Mouse (Mus musculus) stomach, postnatal 0 days (tissue): ENCODE data around the gene Ddc. TPM values are rescaled to one million over a fixed set of nuclear protein-coding genes. Genes with fewer than 3 reads are reported as not detected.

Source experiments
- ATAC-seq: fragments of 200-750 bp; cut with Nextera tagmentation; 2 replicates; pipeline ENCODE4 v1.8.0; 2017; ENCODE audit not compliant: low FRiP score, low TSS enrichment
- DNase-seq: peaks from one replicate; pipeline ENCODE4 v3.0.0-alpha.2; 2016; ENCODE audit warnings: low spot score
- H3K27ac ChIP-seq: fragments of 300-500 bp; sonication (generic); replicated peaks from 2 replicates; pipeline ENCODE4 v1.5.1; 2014; ENCODE audit warnings: mild to moderate bottlenecking, control low read depth
- H3K27me3 ChIP-seq: fragments of 300-500 bp; sonication (generic); 2 replicates; pipeline ENCODE4 v1.6.1; 2014; ENCODE audit warnings: low read length; ENCODE audit not compliant: control insufficient read depth, insufficient read depth
- H3K36me3 ChIP-seq: fragments of 300-500 bp; sonication (generic); 2 replicates; pipeline ENCODE4 v1.6.1; 2014; ENCODE audit warnings: low read length, mixed read lengths; ENCODE audit not compliant: control insufficient read depth, insufficient read depth
- H3K4me1 ChIP-seq: fragments of 300-500 bp; sonication (generic); replicated peaks from 2 replicates; pipeline ENCODE4 v1.6.1; 2014; ENCODE audit warnings: antibody characterized with exemption; ENCODE audit not compliant: control insufficient read depth, insufficient read depth
- H3K4me2 ChIP-seq: fragments of 300-500 bp; sonication (generic); replicated peaks from 2 replicates; pipeline ENCODE4 v1.6.1; 2014; ENCODE audit warnings: low read depth, mild to moderate bottlenecking, control low read depth, moderate library complexity
- H3K4me3 ChIP-seq: fragments of 300-500 bp; sonication (generic); 2 replicates; pipeline ENCODE4 v1.5.1; 2014; ENCODE audit warnings: low read depth, low read length, control low read depth
- H3K9ac ChIP-seq: fragments of 300-500 bp; sonication (generic); 2 replicates; pipeline ENCODE4 v1.6.1; 2014; ENCODE audit warnings: mild to moderate bottlenecking, low read length, control low read depth, mixed read lengths
- H3K9me3 ChIP-seq: fragments of 300-500 bp; sonication (generic); 2 replicates; pipeline ENCODE4 v1.6.1; 2016; ENCODE audit warnings: low read length; ENCODE audit not compliant: control insufficient read depth
- CTCF ChIP-seq: IDR thresholded peaks from 2 replicates; pipeline ENCODE4 v1.5.1; 2016; ENCODE audit warnings: antibody characterized with exemption, low read depth, mild to moderate bottlenecking, moderate library complexity
- EP300 ChIP-seq: optimal IDR thresholded peaks from 2 replicates; pipeline ENCODE3; 2016; ENCODE audit warnings: antibody characterized with exemption
- WGBS: fragments of 180-500 bp; shearing (Covaris S2); extraction: QIAGEN DNeasy Blood & Tissue Kit; methylation state at CpG from one replicate; pipeline ENCODE4 v1.1.7; 2014; 5-methylcytosine and 5-hydroxymethylcytosine counted together
- polyA plus RNA-seq: library from polyadenylated mRNA; unstranded; fragments of >200 nt; fragmentation: Nextera tagmentation; extraction: Ambion mirVana; gene quantifications from 2 replicates; pipeline ENCODE4 v1.2.1, GENCODE M21; 2015

The Ddc gene
- polyA plus RNA-seq, 1 experiment from 2014 or later = 24.1 TPM

DNA sequence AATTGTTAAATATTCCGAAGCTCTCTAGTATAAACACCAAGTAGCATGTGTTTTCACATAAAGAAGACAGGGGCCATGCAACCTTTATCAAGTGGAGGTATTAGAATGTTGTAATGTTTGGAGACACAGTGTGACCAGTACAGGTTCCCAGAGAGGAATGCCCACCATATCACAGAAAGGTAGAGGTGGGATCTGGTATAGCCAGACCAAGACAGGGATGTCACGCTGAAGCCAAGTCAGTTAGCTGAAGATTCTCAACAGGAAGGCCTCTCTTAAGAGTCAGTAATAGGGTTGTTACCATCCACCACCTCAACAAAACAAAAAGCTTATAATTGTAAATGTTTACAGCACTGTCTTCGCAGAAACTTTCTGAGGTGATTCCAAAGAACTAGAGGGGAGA lies 127.3 kb downstream of the Ddc start:
- Histone ChIP-seq H3K36me3 (no peaks in the 10 kb centered on the region), H3K4me1 (no peaks in the 10 kb centered on the region), H3K4me2 (no peak overlapping the region), H3K27ac (no peak overlapping the region), H3K9me3 (no peaks in the 10 kb centered on the region), H3K4me3 (no peak overlapping the region), H3K9ac (no peak overlapping the region), H3K27me3 (no peaks in the 10 kb centered on the region)
- WGBS = 81% methylated on average over 3 of the region's 3 CpGs
- no peak for TF ChIP-seq CTCF
- TF ChIP-seq EP300 = no peak
- DNase-seq (no peak), ATAC-seq (no peak)

DNA sequence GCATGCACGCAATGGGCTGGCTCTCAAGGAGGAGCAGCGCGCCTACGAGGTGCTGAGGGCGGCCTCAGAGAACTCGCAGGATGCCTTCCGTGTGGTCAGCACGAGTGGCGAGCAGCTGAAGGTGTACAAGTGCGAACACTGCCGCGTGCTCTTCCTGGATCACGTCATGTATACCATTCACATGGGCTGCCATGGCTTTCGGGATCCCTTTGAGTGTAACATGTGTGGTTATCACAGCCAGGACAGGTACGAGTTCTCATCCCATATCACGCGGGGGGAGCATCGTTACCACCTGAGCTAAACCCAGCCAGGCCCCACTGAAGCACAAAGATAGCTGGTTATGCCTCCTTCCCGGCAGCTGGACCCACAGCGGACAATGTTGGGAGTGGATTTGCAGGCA lies 128.7 kb downstream of the Ddc start:
- Histone ChIP-seq H3K4me3 (no peak overlapping the region), H3K9me3 (no peaks in the 10 kb centered on the region), H3K27me3 (no peaks in the 10 kb centered on the region), H3K36me3 (no peaks in the 10 kb centered on the region), H3K9ac (no peak overlapping the region), H3K4me1 (no peaks in the 10 kb centered on the region), H3K4me2 (no peak overlapping the region), H3K27ac (no peak overlapping the region)
- TF ChIP-seq CTCF = no peak
- TF ChIP-seq EP300 = no peak
- ATAC-seq (no peak), DNase-seq (no peak)
- 92% methylated on average over 20 of the region's 20 CpGs for WGBS

DNA sequence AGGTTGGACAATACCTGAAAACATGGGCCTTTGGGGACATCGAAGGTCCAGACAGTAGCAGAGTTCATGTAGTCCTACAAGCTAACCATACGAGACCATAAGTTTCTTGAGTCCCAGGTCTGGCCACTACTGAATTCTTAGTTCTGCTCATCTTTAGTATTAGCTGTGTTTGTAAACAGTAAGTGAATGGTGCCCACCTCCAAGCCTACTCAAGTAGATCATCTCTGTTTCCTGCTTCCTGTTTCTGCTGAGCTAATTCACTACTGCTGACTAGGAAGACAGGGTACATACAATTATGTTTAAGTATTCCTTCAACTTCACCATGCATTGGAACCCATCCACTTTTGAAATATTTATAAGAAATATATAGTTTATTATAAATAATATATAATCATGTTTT lies 129.9 kb downstream of the Ddc start:
- no peak for DNase-seq
- H3K4me3 ChIP-seq = no peak overlapping the region
- no peak overlapping the region for H3K4me2 ChIP-seq
- TF ChIP-seq EP300 (no peak), CTCF (no peak)
- H3K4me1 ChIP-seq = no peaks in the 10 kb centered on the region
- no peaks in the 10 kb centered on the region for H3K36me3 ChIP-seq
- H3K9me3 ChIP-seq = no peaks in the 10 kb centered on the region
- WGBS = 90% methylated on average over 2 of the region's 2 CpGs
- H3K27ac ChIP-seq = no peak overlapping the region
- no peaks in the 10 kb centered on the region for H3K27me3 ChIP-seq
- ATAC-seq = no peak
- no peak overlapping the region for H3K9ac ChIP-seq

DNA sequence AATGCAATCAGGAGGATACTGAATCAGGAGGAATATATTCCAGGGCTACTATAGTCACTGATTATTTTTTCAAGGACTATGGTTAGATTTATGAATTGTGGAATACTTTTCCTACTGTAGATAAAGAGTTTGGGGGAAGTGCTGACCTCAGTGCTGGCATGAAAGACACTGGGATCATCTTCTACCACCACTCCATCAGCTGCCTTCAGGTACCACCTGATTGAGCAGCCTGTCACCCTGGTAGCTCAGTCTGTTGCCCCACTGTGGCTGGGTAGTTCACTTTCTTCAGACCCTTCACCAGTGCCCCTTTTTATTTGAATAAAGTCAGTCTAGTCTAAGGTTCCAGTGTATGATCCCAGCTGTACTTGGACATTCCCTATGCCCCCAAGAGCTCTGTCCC lies 131.2 kb downstream of the Ddc start:
- H3K4me2 ChIP-seq = no peak overlapping the region
- no peak overlapping the region for H3K9ac ChIP-seq
- DNase-seq = no peak
- no peaks in the 10 kb centered on the region for H3K27me3 ChIP-seq
- no peaks in the 10 kb centered on the region for H3K36me3 ChIP-seq
- no peaks in the 10 kb centered on the region for H3K9me3 ChIP-seq
- no peak overlapping the region for H3K27ac ChIP-seq
- no peaks in the 10 kb centered on the region for H3K4me1 ChIP-seq
- ATAC-seq = no peak
- TF ChIP-seq CTCF (no peak), EP300 (no peak)
- no peak overlapping the region for H3K4me3 ChIP-seq

DNA sequence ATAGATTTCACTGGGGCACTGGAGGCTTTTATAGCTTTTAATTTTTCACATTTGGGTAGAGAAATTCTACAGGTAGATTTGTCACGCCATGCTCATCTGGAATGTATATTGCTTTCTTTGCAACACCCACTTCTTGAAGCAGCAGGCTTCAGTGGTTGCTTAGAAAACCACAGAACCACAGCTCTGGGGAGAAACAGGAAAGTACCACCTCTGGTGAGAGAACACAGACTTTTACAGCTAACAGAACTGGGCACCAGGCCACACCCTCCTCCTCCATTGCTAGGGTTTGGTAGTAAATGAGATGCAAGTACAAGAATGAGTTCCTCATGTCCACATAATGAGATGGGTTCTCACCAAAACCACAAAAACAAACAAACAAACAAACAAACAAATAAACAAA lies 131.8 kb downstream of the Ddc start:
- Histone ChIP-seq H3K4me1 (no peaks in the 10 kb centered on the region), H3K9me3 (no peaks in the 10 kb centered on the region), H3K36me3 (no peaks in the 10 kb centered on the region), H3K4me3 (no peak overlapping the region), H3K4me2 (no peak overlapping the region), H3K27ac (no peak overlapping the region), H3K9ac (no peak overlapping the region), H3K27me3 (no peaks in the 10 kb centered on the region)
- DNase-seq (no peak), ATAC-seq (no peak)
- TF ChIP-seq EP300 (no peak), CTCF (no peak)
- WGBS = 85% methylated on average over 1 of the region's 1 CpGs

DNA sequence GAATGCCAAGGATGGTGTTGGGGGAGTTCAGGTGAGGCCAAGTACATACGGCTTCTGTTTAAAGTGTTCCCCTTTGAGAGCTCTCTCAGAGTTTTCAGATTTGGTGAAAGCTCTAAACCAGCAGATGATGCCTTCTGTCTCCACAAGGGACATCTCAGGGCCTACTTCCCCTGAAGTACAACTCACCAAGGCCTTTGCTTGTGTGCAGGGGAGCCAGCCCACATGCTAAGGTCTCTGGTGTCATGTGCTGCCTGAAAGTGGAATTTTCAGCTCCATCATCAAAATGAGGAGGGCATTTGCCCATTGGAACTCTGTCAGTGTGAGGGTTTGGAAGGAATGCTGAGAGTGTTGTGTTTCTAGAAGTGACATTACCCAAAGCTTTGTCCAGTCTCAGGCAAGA lies 132.5 kb downstream of the Ddc start:
- Histone ChIP-seq H3K27ac (no peak overlapping the region), H3K4me3 (no peak overlapping the region), H3K36me3 (no peaks in the 10 kb centered on the region), H3K27me3 (no peaks in the 10 kb centered on the region), H3K9ac (no peak overlapping the region), H3K4me2 (no peak overlapping the region), H3K4me1 (no peaks in the 10 kb centered on the region), H3K9me3 (no peaks in the 10 kb centered on the region)
- DNase-seq (no peak), ATAC-seq (no peak)
- WGBS = 53% methylated on average over 1 of the region's 1 CpGs
- TF ChIP-seq EP300 (no peak), CTCF (no peak)

Other genes with a start within 250 kb of the Ddc start
- 0.39 and 0.62 TPM in 2 replicates for gene Ikzf1, start 213.1 kb downstream of the Ddc start, polyA plus RNA-seq
- gene Fignl1, start 89.2 kb downstream of the Ddc start, polyA plus RNA-seq = 9.5 and 10.5 TPM in 2 replicates
- gene Grb10, start 140.5 kb upstream of the Ddc start, polyA plus RNA-seq = 57.3 and 64.7 TPM in 2 replicates